Mouse (Mus musculus): ENCODE measurements around the gene Trib3. TPM values are rescaled to one million over a fixed set of nuclear protein-coding genes. Genes with fewer than 3 reads are reported as not detected.

The Trib3 gene
- total RNA-seq, 2 experiments from 2014 or later = 1.0 to 1.6 TPM

GRCm38 (mm10) chr2:152349842-152350540, 6.2 kb upstream of the Trib3 start:
- intact Hi-C loops (cut with DNase I; ENCODE audit: low total_unique reads) = no loop called here
- no peak for DNase-seq

GRCm38 (mm10) chr2:152349205-152349604, 5.4 kb upstream of the Trib3 start:
- intact Hi-C loops (cut with DNase I; ENCODE audit: low total_unique reads) = no loop called here
- no peak for DNase-seq

DNA sequence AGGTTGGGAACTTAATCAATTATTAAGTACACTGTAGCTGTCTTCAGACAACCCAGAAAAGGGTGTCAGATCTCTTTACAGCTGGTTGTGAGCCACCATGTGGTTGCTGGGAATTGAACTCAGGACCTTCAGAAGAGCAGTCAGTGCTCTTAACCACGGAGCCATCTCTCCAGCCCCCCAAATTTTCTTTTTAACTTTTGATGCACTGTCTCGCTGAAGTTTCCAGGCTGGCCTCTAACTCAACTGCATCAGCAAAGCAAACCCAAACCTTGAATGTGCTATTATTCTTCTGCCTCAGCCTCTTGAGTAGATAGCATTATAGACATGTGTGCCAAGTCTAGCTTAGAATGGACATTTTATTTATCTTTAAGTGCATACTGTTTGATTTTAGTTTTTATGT, 3.9 kb upstream of the Trib3 start:
- no peak for DNase-seq
- intact Hi-C loops (cut with DNase I; ENCODE audit: low total_unique reads) = no loop called here

- intact Hi-C loops (cut with DNase I; ENCODE audit: low total_unique reads) = no loop called here
- DNase-seq = no peak
Observed at GRCm38 (mm10) chr2:152346776-152347465, 3.1 kb upstream of the Trib3 start.

- DNase-seq = no peak
- intact Hi-C loops (cut with DNase I; ENCODE audit: low total_unique reads) = no loop called here
Observed at GRCm38 (mm10) chr2:152345393-152345792, 1.6 kb upstream of the Trib3 start.

- intact Hi-C loops (cut with DNase I; ENCODE audit: low total_unique reads) = no loop called here
- DNase-seq = no peak
Observed at GRCm38 (mm10) chr2:152344909-152345308, 1.1 kb upstream of the Trib3 start.

DNA sequence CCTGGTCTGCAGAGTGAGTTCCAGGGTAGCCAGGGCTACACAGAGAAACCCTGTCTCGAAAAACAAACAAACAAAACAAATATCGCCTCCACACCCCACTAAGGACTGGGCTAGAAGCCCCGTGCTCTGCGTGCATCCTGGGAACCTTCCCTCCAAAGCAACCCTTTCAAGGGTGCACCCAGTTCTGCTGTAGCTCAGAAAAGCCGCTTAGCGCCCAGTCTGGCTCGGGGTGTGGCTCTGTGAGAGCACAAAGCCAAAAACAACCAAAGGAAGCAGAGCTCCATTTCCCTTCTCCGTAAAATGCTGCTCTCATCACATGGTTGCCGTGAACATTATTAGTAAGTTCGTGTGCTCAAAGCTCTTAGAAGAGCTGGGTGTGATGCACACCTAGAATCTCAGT, 529 bp upstream of the Trib3 start:
- intact Hi-C loops (cut with DNase I; ENCODE audit: low total_unique reads) = no loop called here
- DNase-seq = no peak

- intact Hi-C loops (cut with DNase I; ENCODE audit: low total_unique reads) = no loop called here
- DNase-seq = no peak
Observed at GRCm38 (mm10) chr2:152339631-152340179, 4.1 kb downstream of the Trib3 start.

DNA sequence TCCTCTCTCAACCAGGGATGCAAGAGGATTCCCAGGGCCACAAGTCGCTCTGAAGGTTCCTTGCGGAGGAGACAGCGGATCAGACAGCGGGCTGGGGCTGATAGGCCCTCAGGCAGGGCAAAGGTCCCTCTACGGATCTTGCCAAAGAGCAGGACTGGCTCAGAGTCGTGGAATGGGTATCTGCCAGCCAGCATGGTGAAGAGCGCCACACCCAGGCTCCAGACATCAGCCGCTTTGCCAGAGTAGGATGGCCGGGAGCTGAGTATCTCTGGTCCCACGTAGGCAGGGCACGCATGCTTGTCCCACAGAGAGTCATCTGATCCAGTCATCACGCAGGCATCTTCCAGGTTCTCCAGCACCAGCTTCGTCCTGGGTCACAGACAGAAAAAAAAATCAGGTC, 5.5 kb downstream of the Trib3 start:
- DNase-seq = no peak
- intact Hi-C loops (cut with DNase I; ENCODE audit: low total_unique reads) = no loop called here

DNA sequence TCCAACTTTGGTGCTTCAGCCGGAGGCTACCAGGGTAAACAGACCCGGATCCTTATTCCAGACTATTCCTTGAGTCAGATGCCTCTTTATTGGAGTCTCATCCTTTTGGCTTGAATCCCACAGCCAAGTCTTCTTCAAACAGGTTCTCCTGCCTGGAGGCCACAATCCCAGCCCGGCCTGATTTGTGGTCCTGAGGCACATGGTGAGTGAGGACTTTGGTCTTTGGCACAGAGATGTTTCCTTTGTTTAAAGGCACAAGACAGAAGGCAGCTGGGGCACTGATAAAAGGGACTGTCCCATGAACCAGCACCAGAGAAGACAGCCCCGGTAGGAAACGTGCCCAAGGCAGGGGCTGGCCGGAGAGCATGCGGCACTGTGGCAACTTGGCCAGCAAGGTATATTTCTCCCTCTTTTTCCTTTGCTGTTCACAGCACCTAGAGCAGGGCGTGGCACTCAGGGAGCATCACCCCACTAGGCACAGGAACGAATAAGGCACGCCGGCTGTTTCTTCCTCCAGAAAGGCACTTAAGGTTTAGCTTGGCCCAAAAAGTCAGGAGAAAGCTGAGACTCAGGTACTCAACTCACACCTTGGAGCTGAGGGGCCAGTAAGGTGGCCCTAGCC, 6.1 kb downstream of the Trib3 start:
- no peak for DNase-seq
- intact Hi-C loops (cut with DNase I; ENCODE audit: low total_unique reads) = no loop called here

DNA sequence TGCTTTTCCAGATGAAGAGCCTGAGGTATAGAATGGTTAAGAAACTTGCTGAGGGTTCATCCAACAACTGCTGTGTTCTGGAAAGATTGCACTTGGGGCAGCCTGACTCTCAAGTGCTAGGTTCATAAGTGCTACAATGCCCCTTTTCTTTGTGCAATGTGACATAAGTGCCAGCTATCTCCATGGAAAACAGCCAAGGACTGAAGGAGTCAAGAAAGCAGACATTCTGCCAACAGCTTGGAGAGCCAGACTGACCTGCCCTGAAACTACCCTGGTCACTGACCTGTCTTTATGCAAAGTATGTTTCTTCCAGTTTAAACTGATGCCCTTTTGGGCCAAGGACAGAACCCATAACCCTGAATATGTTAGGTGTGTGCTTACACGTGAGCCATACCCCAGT, 7.0 kb downstream of the Trib3 start:
- no peak for DNase-seq
- intact Hi-C loops (cut with DNase I; ENCODE audit: low total_unique reads) = no loop called here

DNA sequence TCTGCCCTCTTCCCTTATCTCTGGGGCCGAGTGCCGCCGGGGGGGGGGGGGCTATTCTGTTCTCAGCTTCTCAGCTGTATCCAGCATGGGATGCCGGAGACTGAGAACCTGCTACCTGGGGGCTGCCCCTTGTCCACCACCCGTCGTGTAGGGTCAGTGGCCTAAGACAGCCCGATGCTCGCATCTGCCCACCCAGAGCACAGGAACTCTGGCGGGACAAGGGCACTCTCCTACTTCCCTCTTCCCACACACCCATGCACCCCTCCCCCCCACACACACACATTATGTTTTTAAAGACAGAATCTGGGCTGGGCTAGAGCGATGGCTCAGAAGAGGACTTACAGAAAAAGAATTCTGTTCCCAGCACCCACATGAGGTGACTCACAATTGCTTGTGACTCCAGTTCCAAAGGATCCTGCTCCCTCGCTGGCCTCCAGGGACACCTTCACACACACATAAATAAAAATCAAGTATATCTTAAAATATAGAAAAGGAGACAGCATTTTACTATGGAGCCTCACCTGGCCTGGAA, 8.5 kb downstream of the Trib3 start:
- intact Hi-C loops (cut with DNase I; ENCODE audit: low total_unique reads) = no loop called here
- DNase-seq = no peak

- DNase-seq = no peak
- intact Hi-C loops (cut with DNase I; ENCODE audit: low total_unique reads) = no loop called here
Observed at GRCm38 (mm10) chr2:152333345-152334006, 10.4 kb downstream of the Trib3 start.

- intact Hi-C loops (cut with DNase I; ENCODE audit: low total_unique reads) = no loop called here
- peak; percentile 88 for DNase-seq
Observed at GRCm38 (mm10) chr2:152332101-152332825, 11.6 kb downstream of the Trib3 start, which contains the start of gene Rbck1. Gene Rbck1, minus strand, starts transcription at chr2:152332653.

- intact Hi-C loops (cut with DNase I; ENCODE audit: low total_unique reads) = no loop called here
- DNase-seq = no peak
Observed at GRCm38 (mm10) chr2:152330858-152331423, 12.9 kb downstream of the Trib3 start.

- DNase-seq = no peak
- intact Hi-C loops (cut with DNase I; ENCODE audit: low total_unique reads) = no loop called here
Observed at GRCm38 (mm10) chr2:152327980-152328379, 15.9 kb downstream of the Trib3 start.

GRCm38 (mm10) chr2:152326654-152327053, 17.2 kb downstream of the Trib3 start:
- DNase-seq = no peak
- intact Hi-C loops (cut with DNase I; ENCODE audit: low total_unique reads) = no loop called here

DNA sequence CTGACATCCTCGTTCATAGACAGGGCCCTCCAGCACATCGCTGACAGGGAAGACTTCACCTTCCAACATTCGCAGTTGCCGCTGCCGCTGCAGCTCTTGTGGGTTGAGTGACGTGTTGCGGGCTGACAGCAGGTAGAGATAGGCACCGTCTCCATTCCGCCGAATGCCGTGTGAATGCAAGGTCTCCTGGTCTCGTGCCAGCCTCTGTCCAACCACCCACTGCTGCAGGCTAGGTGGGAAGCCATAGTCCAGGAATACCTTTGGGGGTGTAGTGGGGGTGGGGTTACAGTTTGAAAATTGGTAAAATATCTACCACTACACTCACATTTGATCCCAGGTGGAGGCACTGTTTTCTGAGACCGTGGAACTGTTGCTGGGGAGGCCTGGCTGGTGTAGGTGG, 17.7 kb downstream of the Trib3 start:
- intact Hi-C loops (cut with DNase I; ENCODE audit: low total_unique reads) = no loop called here

DNA sequence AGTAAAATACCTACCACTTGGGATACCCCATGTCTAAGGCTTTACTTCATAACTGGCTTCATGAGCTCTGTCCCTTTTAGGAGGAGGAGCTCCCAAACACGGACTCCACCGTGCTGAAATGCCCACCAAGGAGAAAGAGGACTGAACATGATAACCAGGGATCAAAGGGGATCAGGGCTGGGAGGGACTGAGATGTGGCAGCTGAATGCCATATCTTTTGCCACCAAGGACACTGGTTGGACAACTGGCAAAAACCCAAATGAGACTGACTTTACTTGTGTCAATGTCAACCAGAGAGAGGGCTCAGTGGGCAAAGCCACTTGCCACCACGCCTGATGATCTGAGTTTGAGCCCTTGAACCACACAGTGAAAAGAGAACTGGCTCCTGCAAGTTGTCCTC, 19.0 kb downstream of the Trib3 start:
- intact Hi-C loops (cut with DNase I; ENCODE audit: low total_unique reads) = no loop called here
- DNase-seq = no peak

More for the DNA sequence above, 17.7 kb downstream of the Trib3 start:
- no peak for DNase-seq
